Comparison of ENCODE assay signal across 23 mouse cellular contexts in the genomic region with DNA sequence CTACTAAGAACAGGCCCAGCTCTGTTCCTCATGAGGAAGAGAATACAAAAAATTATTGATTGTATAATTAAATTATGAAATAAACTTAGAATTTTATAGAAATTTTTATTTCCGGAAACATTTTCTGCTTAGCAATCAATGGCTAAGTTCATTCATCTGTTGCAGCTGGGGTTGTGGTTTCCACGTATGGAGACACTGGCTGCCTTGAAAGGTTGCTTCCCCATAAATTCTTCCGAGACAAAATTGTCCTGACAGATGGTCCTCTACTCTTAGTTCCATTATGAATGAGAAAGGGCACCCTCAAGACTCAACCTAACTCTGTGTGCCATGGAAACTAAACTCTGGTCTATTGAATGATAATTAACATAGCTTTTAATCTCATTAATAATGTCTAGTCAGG.
DNase-seq lines count a peak whose midpoint lies in the region; ATAC-seq and TF ChIP-seq lines count a peak whose summit lies in the region.
"Had no signal": no experiment of that assay in that cellular context is flagged by ENCODE, and none has a peak within 500 bp of the region (broad histone marks: within the 10 kb centered on the region; RNA-seq: fewer than 3 reads in every experiment).

No protein-coding gene starts in this region.

- H3K4me3 ChIP-seq in neural tube, embryonic 14.5 days (ENCODE audit: low read depth, low read length): no peak overlapping the region
- no peak overlapping the region for H3K4me3 ChIP-seq in gastrocnemius, adult 2 months
- H3K4me3 ChIP-seq: forebrain, embryonic 10.5 days; forebrain, embryonic 13.5 days; hindbrain, embryonic 10.5 days; hindbrain, embryonic 13.5 days had no signal

- no peak for TF ChIP-seq CTCF in gastrocnemius, adult 2 months (IDR thresholded peaks at IDR 0.05)

- H3K27me3 ChIP-seq in neural tube, embryonic 14.5 days (ENCODE audit: control insufficient read depth, insufficient read depth, low read length): no peaks in the 10 kb centered on the region
- H3K27me3 ChIP-seq: hindbrain, embryonic 13.5 days had no signal

- 0 out of 2 replicates have a peak, but pooled peaks cover 8% of the 10 kb centered on the region for H3K4me1 ChIP-seq in neural tube, embryonic 14.5 days (ENCODE audit: control insufficient read depth, insufficient read depth, low read length)

- H3K27ac ChIP-seq in neural tube, embryonic 14.5 days (ENCODE audit: low read depth, low read length): no peak overlapping the region
- H3K27ac ChIP-seq in gastrocnemius, adult 2 months: no peak overlapping the region
- H3K27ac ChIP-seq: forebrain, embryonic 10.5 days; forebrain, embryonic 13.5 days; hindbrain, embryonic 10.5 days; hindbrain, postnatal 0 days had no signal

- peak; percentile 8 for DNase-seq in heart, adult 11 months
- DNase-seq in heart, postnatal 10 days: no peak
- DNase-seq in gastrocnemius, adult 2 months: no peak
- no peak for DNase-seq in right cerebral cortex, adult 2 months (ENCODE audit: low spot score in 2 of 2)
- DNase-seq: adrenal gland, adult 8-10 months; adrenal gland, postnatal 25 days; cerebellum, adult 11-12 months; cerebellum, adult 8-10 months; cerebellum, postnatal 10 days; cerebellum, postnatal 36 days; forebrain, postnatal 0 days; gastrocnemius, postnatal 25 days; heart, postnatal 36 days had no signal

- no peak overlapping the region for H3K9ac ChIP-seq in neural tube, embryonic 14.5 days (replicated peaks; ENCODE audit: low read depth, low read length)
- H3K9ac ChIP-seq: forebrain, embryonic 13.5 days; forebrain, postnatal 0 days; hindbrain, embryonic 13.5 days had no signal

- peak; percentile 59 for ATAC-seq in common myeloid progenitor, adult 5-6 weeks (replicated peaks; ENCODE audit: low read depth, poor library complexity, severe bottlenecking)
- peak; percentile 30; the same call in 1 of the 2 replicates for ATAC-seq in neural tube, embryonic 14.5 days (ENCODE audit: low read depth)
- ATAC-seq: activated CD4-positive, CD25-positive, alpha-beta regulatory T cell, adult 4 months; forebrain, embryonic 13.5 days; forebrain, postnatal 0 days; hindbrain, postnatal 0 days; inflammation-experienced regulatory T-cells, adult 6 months had no signal

- no peaks in the 10 kb centered on the region for H3K36me3 ChIP-seq in neural tube, embryonic 14.5 days (ENCODE audit: control insufficient read depth, insufficient read depth, low read length)
- H3K36me3 ChIP-seq: forebrain, embryonic 10.5 days had no signal

- WGBS in neural tube, embryonic 14.5 days: 33% methylated on average over 3 of the region's 3 CpGs

- intact Hi-C loops in heart, postnatal 10 days (cut with DNase I): no loop called here
- intact Hi-C loops in gastrocnemius, adult 2 months (cut with DNase I): no loop called here

- H3K9me3 ChIP-seq in neural tube, embryonic 14.5 days (ENCODE audit: control insufficient read depth, low read length): no peaks in the 10 kb centered on the region
- H3K9me3 ChIP-seq: forebrain, embryonic 10.5 days; forebrain, embryonic 13.5 days; hindbrain, embryonic 10.5 days; hindbrain, embryonic 13.5 days had no signal

- H3K4me2 ChIP-seq in neural tube, embryonic 14.5 days (ENCODE audit: low read depth, low read length): no peak overlapping the region
- H3K4me2 ChIP-seq: forebrain, embryonic 13.5 days; heart, embryonic 11.5 days; hindbrain, embryonic 13.5 days had no signal
